Mouse (Mus musculus): ENCODE data around the gene Ctnnb1.

DNA sequence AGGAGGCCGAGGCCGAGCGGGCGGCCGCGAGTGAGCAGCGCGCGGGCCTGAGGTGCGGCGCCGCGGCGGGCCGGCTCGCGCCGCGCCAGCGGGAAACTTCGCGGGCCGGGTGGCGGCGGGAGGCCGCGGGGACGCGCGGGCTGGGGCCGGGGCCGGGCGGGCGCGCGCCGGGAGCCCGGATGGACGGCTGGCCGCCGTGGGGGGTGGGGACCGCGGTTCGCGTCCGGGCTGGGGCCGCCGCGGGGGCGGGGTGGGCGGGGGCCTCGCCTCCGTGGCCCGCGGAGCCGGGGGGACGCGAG, 4.5 kb downstream of the Ctnnb1 start:
- TF ChIP-seq USF1 (IDR thresholded peaks at IDR 0.05; ENCODE audit: low read depth): no peak
- TF ChIP-seq CTCF (IDR thresholded peaks at IDR 0.05; ENCODE audit: control insufficient read depth, insufficient read depth, insufficient read length): no peak
- TF ChIP-seq MYOD1 (IDR thresholded peaks at IDR 0.05; ENCODE audit: control insufficient read depth, insufficient read length, low read depth): no peak
- TF ChIP-seq MAX (IDR thresholded peaks at IDR 0.05): no peak
- no peak for TF ChIP-seq MYOG (IDR thresholded peaks at IDR 0.05; ENCODE audit: control insufficient read depth, extremely low read depth, insufficient read length)
- TF ChIP-seq CEBPB (IDR thresholded peaks at IDR 0.05; ENCODE audit: low read depth): no peak
- TF ChIP-seq FOSL1 (IDR thresholded peaks at IDR 0.05; ENCODE audit: insufficient read depth, low read length, poor library complexity, severe bottlenecking): no peak

Data from C2C12 (cell line).